Mouse (Mus musculus) embryo, embryonic 9.5 days (tissue): ENCODE results near the gene Otub2.

Experiments
- DNase-seq: peaks from one replicate; pipeline ENCODE4 v3.0.0-alpha.2; 2017; ENCODE audit errors: extremely low spot score

Gene Otub2

GRCm38 (mm10) chr12:103371711-103372110 lies 16.8 kb upstream of the Otub2 start:
- DNase-seq: peak; percentile 60

DNA sequence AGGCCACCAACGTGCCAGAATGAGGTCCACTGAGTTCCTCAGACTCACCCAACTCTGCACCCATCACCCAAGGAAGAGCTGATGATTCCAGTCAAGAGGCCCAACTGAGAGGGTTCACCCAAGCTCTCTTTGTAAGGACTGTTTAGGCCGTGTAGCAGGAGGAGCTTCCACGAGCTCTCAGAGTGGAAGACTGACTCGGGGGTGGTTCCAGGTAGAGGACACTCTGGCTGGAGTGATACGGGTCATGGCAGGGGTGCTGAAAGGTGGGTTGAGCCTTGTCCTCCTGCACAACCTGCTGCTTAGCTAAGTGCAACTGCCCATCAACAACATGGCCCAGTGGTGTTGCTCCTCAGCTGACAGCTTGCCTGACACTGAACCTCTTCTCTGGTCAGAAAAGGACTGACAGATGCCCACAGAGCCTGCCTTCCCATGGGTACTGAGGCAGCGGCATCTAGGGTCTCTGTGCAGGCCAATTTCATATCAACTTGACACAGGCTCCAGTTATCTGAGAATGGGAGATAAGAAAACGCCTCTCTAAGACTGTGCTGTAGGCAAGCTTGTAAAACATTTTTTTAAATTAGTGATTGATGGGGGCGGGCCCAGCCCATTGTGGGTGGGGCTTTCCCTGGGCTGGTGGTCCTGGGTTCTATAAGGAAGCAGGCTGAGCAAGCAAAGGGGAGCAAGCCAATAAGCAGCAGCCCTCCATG lies 14.8 kb upstream of the Otub2 start:
- no peak for DNase-seq

DNA sequence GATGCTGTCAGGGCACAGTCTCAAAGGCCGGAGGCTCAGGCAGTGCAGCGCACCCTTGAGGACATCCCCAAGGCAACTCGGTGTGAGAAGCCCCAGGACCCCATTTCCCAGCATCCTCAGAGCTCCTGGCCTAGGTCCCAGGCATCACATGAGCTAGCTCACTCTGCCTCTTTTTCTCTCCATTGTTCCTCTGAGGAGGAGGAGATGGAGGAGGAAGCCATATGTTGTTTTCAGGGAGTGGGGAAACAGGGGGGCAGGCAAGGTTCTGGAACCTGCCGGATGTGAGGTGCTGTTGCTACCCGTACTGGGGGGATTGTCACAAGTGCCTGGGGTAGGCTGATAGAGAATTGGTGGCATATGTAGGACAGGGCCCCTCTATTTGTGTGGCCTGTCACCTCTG lies 12.4 kb upstream of the Otub2 start:
- no peak for DNase-seq

DNA sequence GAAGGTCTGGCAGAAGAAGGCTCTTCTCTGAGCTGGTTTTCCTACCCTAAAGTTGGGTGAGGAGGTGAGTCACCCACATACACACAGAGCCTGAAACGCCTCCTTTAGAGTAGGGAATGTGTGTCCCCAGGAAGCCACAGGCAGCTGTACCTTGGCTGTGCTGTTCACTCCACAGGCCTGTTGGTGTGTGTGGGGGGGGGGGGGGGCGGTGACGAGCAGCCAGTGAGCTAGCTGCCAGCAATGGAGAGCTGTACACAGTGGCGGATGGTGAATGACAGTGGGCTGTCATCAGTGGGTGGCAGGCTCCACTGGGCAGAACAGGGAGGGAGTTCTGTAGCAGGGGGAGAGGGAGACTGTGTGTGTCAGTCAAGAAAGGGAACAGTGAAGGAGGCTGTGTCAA lies 11.7 kb upstream of the Otub2 start:
- DNase-seq: no peak

GRCm38 (mm10) chr12:103380226-103380625 lies 8.3 kb upstream of the Otub2 start:
- no peak for DNase-seq

DNA sequence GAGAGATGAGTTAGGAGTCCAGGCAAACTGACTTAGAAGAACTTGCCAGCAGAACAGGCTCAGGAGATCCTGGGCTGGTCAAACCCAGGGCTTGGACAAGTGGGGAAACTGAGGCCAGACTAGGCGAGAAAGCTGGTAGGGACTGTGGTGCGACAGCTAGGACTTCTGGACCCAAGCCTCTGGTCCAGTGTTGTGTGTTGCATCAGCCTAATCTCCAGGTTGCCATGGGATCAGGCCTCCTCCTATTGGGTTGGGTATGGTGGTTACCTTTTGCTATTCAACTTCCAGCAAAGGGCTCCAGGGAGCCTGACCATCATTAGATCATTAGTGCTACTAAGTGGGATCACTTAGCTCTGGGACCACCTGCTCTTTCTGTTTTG lies 856 bp downstream of the Otub2 start:
- no peak for DNase-seq

DNA sequence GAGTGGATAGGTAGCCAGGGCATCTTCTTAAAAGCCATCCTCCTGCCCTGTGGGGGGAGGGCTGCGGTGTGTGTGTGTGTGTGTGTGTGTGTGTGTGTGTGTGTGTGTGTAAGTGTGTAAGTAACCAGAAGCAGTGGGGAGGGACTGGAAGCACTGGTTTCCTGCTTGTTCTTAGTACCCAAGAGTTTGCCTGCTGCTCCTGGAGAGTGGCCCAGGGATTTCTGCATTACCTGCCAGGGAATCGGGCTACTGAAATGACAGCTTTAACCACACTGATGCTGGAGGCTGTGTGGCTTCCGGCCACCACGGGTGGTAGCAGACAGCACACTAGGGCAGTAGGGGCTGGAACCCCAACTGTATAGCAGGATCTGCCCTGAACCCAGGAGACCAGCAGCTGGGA lies 1.5 kb downstream of the Otub2 start:
- no peak for DNase-seq

DNA sequence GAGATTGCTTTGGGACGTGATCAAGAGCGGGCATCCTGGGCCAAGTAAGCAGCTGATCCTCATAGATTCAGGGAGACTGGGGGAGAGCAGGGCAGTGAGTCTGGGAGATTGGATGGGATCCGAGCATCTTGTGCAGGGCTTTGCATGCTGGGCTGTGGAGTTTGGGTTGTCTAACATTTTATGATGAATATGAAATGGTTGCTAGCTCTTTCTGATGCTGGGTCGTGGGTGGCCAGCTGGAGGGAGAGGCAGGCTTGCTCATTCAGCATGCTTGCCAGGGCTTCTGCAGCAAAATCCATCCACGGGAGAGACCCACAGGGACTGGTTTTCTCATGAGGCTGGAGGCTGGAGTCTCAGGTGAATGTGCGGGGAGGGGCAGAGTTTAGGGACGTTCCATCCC lies 2.6 kb downstream of the Otub2 start:
- no peak for DNase-seq

DNA sequence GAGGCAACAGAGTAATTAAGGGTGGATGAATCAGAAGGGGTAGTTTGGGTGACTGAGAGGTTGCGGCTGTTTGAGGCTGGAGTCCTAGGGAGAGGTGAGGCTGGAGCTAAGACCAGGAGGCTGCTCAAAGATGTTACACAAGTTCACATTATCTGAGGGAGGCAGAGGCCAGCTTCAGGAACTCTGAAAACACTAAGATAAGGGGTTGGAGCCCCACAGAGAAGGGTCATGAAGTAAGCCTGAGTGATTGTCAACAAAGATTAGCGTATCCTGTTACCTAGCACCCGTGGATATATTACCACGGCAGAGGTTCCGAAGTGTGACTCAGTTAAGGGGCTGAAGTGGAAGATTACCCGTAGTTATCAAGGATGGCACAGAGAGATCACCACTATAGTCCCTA lies 5.0 kb downstream of the Otub2 start:
- DNase-seq: no peak

- no peak for DNase-seq
These were observed 7.2 kb downstream of the Otub2 start for GRCm38 (mm10) chr12:103395486-103396275.

DNA sequence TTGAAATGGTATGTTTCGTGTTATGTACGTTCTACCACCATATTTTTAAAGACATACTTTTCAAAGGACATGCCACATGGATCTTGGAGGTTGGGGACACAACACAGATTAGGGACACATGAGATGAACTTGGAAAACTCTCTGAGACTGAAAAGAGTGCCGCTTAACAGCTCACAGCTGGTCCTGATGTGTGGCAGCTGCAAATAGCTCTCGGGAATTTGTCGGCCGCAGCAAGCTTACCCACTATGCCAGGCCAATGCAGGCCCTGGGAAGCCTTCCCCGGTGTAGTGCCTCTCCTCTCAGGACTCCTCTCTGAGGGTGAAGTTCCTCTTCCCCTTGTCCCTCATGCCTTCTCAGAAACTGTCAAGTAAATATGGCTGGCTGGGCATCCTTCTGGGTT lies 8.3 kb downstream of the Otub2 start:
- DNase-seq: no peak

DNA sequence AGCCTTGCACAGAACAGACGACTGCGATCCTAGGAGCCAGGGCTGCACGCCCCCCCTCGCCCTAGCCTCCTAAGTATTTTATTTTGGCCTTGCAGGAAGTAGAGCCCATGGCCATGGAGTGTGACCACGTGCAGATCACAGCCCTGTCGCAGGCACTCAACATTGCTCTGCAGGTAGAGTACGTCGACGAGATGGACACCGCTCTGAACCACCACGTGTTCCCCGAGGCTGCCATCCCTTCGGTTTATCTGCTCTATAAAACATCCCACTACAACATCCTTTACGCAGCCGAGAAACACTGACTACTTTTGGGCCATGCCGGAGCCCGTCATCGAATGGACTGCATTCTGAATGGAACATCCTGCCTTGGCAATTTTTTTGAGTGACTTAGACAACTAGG lies 15.6 kb downstream of the Otub2 start:
- no peak for DNase-seq

- no peak for DNase-seq
These were observed 19.2 kb downstream of the Otub2 start, which contains the start of gene 9330161L09Rik for GRCm38 (mm10) chr12:103407720-103408119. Gene 9330161L09Rik (minus strand): TSS chr12:103407820.

DNA sequence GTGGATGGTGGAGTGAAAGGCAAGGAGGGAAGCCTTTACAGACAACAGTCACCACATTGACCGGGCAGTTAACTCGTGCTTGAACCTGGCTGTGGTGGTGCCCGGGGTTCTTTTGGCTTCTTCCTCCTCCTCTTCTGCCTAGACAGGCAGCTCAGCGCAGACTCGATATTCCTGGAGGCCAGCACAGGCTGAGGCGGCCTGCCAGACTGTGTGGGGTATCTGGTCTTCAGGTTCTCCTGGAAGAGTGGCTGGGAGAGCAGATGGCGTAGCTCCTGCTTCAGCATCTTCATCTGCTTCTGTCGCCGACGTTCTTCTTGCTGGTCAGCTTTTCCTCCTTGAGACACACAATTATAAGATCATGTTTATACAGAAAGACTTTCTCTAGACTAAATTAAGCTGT lies 19.7 kb downstream of the Otub2 start:
- no peak for DNase-seq

DNA sequence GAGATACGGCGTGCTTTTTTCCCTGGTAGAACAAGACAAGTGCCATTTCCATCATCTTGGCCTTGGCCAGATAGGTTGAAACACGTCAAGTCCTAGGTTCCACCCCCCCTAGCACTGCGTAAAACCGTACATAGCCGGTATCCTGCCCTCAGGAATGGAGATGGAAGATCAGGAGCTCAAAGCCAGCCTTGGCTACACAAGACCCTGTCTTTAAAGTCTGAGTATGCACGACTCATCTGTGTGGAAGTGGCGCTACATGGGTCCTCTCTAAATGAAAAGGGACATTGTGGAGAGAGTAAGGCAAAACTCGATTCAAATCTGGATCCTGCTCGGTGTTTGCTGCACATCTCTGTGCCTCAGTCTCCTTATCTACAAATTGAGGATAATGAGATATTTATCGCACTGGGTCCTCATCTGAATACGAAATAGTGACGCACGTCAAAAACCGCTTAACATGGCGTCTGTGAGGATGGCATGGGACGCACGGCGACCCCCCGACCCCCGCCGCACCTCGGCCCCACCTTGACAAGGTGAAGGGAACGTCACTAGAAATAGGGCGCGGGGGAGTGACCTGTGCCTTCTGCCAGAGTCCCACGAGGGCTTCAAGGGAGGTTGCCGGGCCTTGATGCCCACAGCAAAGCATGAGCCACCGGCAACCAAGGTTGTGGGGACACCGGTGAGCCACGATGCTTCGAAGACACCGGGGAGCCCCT lies 36.7 kb downstream of the Otub2 start:
- DNase-seq: peak; percentile 6

DNA sequence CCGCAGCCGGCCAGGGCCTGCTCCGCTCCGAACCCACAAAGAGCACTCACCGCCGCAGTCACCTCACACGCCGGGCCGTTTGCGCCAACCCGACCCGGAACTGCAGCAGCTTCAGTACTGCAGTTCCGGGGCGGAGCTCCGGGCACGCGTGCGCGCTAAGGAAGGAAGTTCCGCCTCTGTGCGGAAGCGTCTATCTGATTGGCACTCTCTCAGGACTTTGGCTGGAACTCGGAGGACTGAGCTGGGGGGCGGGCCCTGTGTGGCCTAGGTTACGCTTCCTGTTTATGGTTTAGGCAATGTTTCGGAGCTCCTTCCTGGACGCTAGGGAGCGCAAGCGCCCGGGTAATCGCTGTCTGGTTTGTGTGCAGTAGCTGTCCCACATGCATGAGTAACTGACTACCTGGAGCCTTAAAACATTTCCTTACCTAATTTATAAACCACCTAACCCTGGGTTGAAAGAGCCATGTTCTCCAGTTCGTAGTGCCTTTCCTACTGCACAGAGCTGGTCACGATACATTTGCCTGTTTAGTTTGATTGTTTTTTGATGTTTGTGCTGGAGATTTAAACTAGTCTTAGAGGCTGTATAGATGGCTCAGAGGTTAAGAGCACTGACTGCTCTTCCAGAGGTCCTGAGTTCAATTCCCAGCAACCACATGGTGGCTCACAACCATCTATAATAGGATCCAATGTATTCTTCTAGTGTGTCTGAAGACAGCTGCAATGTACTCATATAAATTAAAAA lies 37.4 kb downstream of the Otub2 start, which contains the start of gene Ddx24:
Gene Ddx24, minus strand, starts transcription at position 102 of the 742 bp plus-strand sequence.
- peak; percentile 96 for DNase-seq

DNA sequence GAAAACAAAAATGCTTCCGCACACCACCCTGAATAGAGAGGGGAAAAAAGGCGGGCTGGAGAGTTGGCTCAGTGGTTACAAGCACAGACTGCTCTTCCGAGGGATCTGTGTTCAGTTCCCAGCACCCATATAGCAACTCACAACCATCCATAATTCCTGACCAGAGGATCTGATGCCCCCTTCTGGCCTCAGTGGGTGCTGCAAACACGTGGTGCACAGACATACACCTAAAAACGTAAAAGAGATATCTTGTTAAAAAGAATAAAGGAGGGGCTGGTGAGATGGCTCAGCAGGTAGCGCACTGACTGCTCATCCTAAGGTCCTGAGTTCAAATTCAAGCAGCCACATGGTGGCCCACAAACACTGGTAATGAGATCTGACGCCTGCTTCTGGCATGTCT lies 38.2 kb downstream of the Otub2 start:
- no peak for DNase-seq

DNA sequence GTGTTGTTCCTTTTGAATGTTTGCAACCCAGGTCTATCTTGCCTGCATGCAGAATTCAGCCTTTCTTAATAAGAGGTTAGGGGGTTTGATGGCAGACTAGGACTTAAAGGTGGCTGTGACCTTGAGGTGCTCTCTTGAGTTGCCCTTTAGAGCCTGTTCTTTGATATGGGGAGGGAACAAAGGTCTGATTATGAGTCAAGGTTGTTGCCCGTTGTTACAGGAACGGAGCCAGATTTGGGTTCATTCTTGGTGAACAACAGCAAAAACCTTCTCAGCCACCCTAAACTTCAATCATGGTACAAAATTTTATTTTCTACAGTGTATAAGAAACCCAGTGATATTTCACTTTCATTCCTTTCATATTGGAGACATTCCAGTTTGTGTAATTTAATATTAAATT lies 44.9 kb downstream of the Otub2 start:
- DNase-seq: no peak

GRCm38 (mm10) chr12:103433986-103434731 lies 45.7 kb downstream of the Otub2 start, which contains the start of gene Ifi27:
Gene Ifi27 (plus strand): TSS chr12:103434211.
- no peak for DNase-seq

- no peak for DNase-seq
These were observed 46.4 kb downstream of the Otub2 start for GRCm38 (mm10) chr12:103434861-103435260.

DNA sequence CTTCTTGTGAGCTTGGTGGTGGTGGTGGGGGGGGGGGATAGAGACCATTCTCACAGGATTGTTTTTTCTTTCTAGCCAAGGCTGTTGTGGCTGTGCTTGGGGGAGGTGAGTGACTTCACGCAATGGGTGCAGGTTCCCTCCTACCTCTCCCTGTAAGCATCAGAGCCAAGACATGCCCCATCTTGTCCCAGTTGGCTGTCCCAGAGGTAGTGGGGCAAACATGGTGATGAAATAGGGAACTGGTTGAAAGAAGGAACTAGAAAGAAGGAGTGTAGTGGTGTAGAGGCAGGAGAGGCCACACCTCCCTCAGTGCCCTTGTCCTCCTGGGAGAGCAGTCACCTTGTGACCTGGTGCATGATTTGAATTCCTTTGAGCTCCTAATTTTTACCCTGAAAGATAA lies 49.1 kb downstream of the Otub2 start:
- no peak for DNase-seq
